Comparison of ENCODE assay signal across 18 mouse cellular contexts in genomic region chr13:13956686-13957085, GRCm38 (mm10). TPM values are rescaled to one million over a fixed set of nuclear protein-coding genes. Genes with fewer than 3 reads are reported as not detected.
A peak's percentile ranks its signal among the peaks of the same experiment; 100 is the strongest.
DNase-seq lines count a peak whose midpoint lies in the region; ATAC-seq and TF ChIP-seq lines count a peak whose summit lies in the region.
"Had no signal": no experiment of that assay in that cellular context is flagged by ENCODE, and none has a peak within 500 bp of the region (broad histone marks: within the 10 kb centered on the region; RNA-seq: fewer than 3 reads in every experiment).

No protein-coding gene starts in this region.

- peaks cover 16% of the 10 kb centered on the region for H3K4me1 ChIP-seq in kidney, embryonic 16.5 days (ENCODE audit: insufficient read depth, low read length)
- peaks cover 16% of the 10 kb centered on the region for H3K4me1 ChIP-seq in neural tube, embryonic 15.5 days
- H3K4me1 ChIP-seq in liver, embryonic 11.5 days (replicated peaks; ENCODE audit: control insufficient read depth, insufficient read depth, low read length): peaks cover 12% of the 10 kb centered on the region
- H3K4me1 ChIP-seq in liver, postnatal 0 days (ENCODE audit: insufficient read depth): peaks cover 30% of the 10 kb centered on the region

- DNase-seq in kidney, adult 11 months: peak; percentile 12
- no peak for DNase-seq in neural tube, embryonic 10.5 days (ENCODE audit: extremely low spot score, low spot score)
- no peak for DNase-seq in liver, embryonic 11.5 days (ENCODE audit: low spot score)
- no peak for DNase-seq in liver, postnatal 0 days
- no peak for DNase-seq in B cell, adult 2 months
- no peak for DNase-seq in adrenal gland, adult 18-20 months (ENCODE audit: low spot score in 2 of 2)
- DNase-seq: adrenal gland, adult 8-10 months; cerebellum, adult 8-10 months; gastrocnemius, postnatal 10 days; heart, adult 11 months; heart, postnatal 10 days had no signal

- H3K27me3 ChIP-seq in kidney, embryonic 16.5 days (ENCODE audit: insufficient read depth, low read length): no peaks in the 10 kb centered on the region
- no peaks in the 10 kb centered on the region for H3K27me3 ChIP-seq in neural tube, embryonic 15.5 days (replicated peaks)
- no peaks in the 10 kb centered on the region for H3K27me3 ChIP-seq in liver, embryonic 11.5 days (replicated peaks; ENCODE audit: control insufficient read depth, insufficient read depth, low read length)
- H3K27me3 ChIP-seq in liver, postnatal 0 days (ENCODE audit: insufficient read depth, low read length): no peaks in the 10 kb centered on the region
- H3K27me3 ChIP-seq: forebrain, embryonic 15.5 days; limb, embryonic 13.5 days had no signal

- ATAC-seq in kidney, embryonic 16.5 days (ENCODE audit: low FRiP score, low TSS enrichment): no peak
- no peak for ATAC-seq in neural tube, embryonic 15.5 days (ENCODE audit: low FRiP score)
- no peak for ATAC-seq in liver, embryonic 11.5 days (replicated peaks; ENCODE audit: low FRiP score)
- ATAC-seq in liver, postnatal 0 days: no peak
- ATAC-seq: forebrain, embryonic 15.5 days; intestine, postnatal 0 days had no signal

- H3K9ac ChIP-seq in kidney, embryonic 16.5 days (replicated peaks; ENCODE audit: low read length): no peak overlapping the region
- H3K9ac ChIP-seq in neural tube, embryonic 15.5 days (replicated peaks): 0 out of 2 replicates have a peak overlapping the region, but pooled peaks have one; percentile 23
- H3K9ac ChIP-seq in liver, embryonic 11.5 days (ENCODE audit: low read depth, low read length): no peak overlapping the region
- H3K9ac ChIP-seq in liver, postnatal 0 days (replicated peaks): no peak overlapping the region
- H3K9ac ChIP-seq: forebrain, embryonic 15.5 days; limb, embryonic 13.5 days had no signal

- H3K27ac ChIP-seq in kidney, embryonic 16.5 days (ENCODE audit: low read length): no peak overlapping the region
- H3K27ac ChIP-seq in neural tube, embryonic 15.5 days (replicated peaks): no peak overlapping the region
- H3K27ac ChIP-seq in liver, embryonic 11.5 days (ENCODE audit: low read depth, low read length): no peak overlapping the region
- 0 out of 2 replicates have a peak overlapping the region, but pooled peaks have one; percentile 30 for H3K27ac ChIP-seq in liver, postnatal 0 days (ENCODE audit: low read depth)
- H3K27ac ChIP-seq: forebrain, embryonic 15.5 days; limb, embryonic 13.5 days; midbrain, embryonic 10.5 days had no signal

- no peak overlapping the region for H3K4me3 ChIP-seq in kidney, embryonic 16.5 days (ENCODE audit: low read length)
- H3K4me3 ChIP-seq in neural tube, embryonic 15.5 days (replicated peaks): no peak overlapping the region
- no peak overlapping the region for H3K4me3 ChIP-seq in liver, embryonic 11.5 days (ENCODE audit: low read depth, low read length)
- no peak overlapping the region for H3K4me3 ChIP-seq in liver, postnatal 0 days (ENCODE audit: low read depth, low read length)
- H3K4me3 ChIP-seq: forebrain, embryonic 15.5 days; limb, embryonic 13.5 days; midbrain, embryonic 10.5 days had no signal

- TF ChIP-seq CTCF in liver, postnatal 0 days (IDR thresholded peaks at IDR 0.05; ENCODE audit: low read depth): no peak

- no peaks in the 10 kb centered on the region for H3K9me3 ChIP-seq in kidney, embryonic 16.5 days (ENCODE audit: low read length)
- no peaks in the 10 kb centered on the region for H3K9me3 ChIP-seq in neural tube, embryonic 15.5 days (replicated peaks)
- no peaks in the 10 kb centered on the region for H3K9me3 ChIP-seq in liver, embryonic 11.5 days (ENCODE audit: control insufficient read depth, low read length)
- no peaks in the 10 kb centered on the region for H3K9me3 ChIP-seq in liver, postnatal 0 days (ENCODE audit: low read length)
- H3K9me3 ChIP-seq: forebrain, embryonic 15.5 days; limb, embryonic 13.5 days; midbrain, embryonic 10.5 days had no signal

- no peaks in the 10 kb centered on the region for H3K36me3 ChIP-seq in kidney, embryonic 16.5 days (ENCODE audit: insufficient read depth, low read length)
- no peaks in the 10 kb centered on the region for H3K36me3 ChIP-seq in neural tube, embryonic 15.5 days
- H3K36me3 ChIP-seq in liver, embryonic 11.5 days (ENCODE audit: control insufficient read depth, insufficient read depth, low read length): no peaks in the 10 kb centered on the region; the same call in 1 of the 2 replicates
- no peaks in the 10 kb centered on the region for H3K36me3 ChIP-seq in liver, postnatal 0 days (replicated peaks; ENCODE audit: insufficient read depth, low read length)
- H3K36me3 ChIP-seq: forebrain, embryonic 15.5 days had no signal

- no peak overlapping the region for H3K4me2 ChIP-seq in kidney, embryonic 16.5 days (replicated peaks; ENCODE audit: low read depth, low read length)
- H3K4me2 ChIP-seq in neural tube, embryonic 15.5 days: no peak overlapping the region
- peak overlapping the region; percentile 87 for H3K4me2 ChIP-seq in liver, embryonic 11.5 days
- H3K4me2 ChIP-seq in liver, postnatal 0 days (ENCODE audit: low read depth, low read length): peak overlapping the region; percentile 38
- H3K4me2 ChIP-seq: forebrain, embryonic 15.5 days; heart, embryonic 11.5 days had no signal

- no peak for TF ChIP-seq EP300 in liver, postnatal 0 days (IDR thresholded peaks at IDR 0.05; ENCODE audit: low read depth)

- WGBS in kidney, embryonic 16.5 days: 75% methylated on average over 4 of the region's 4 CpGs
- WGBS in neural tube, embryonic 15.5 days: 85% methylated on average over 4 of the region's 4 CpGs
- WGBS in liver, embryonic 11.5 days: 80% methylated on average over 4 of the region's 4 CpGs
- 55% methylated on average over 4 of the region's 4 CpGs for WGBS in liver, postnatal 0 days (ENCODE audit: insufficient replicate concordance)

RNA-seq across cellular contexts. Expression of gene B3galnt2, which starts 2.4 kb away (rescaled TPM):
- 39.8 and 46.3 TPM in 2 replicates for polyA plus RNA-seq in kidney, embryonic 16.5 days (2015; fragmentation: Nextera tagmentation; extraction: Ambion mirVana)
- polyA plus RNA-seq in neural tube, embryonic 15.5 days (2015; fragmentation: Nextera tagmentation; extraction: Ambion mirVana): 17.0 and 20.1 TPM in 2 replicates
- polyA plus RNA-seq in liver, embryonic 11.5 days (2014; fragmentation: Nextera tagmentation; extraction: Ambion mirVana): 62.7 and 66.8 TPM in 2 replicates
- polyA plus RNA-seq in liver, postnatal 0 days (2015; fragmentation: Nextera tagmentation; extraction: Ambion mirVana): 8.1 and 9.7 TPM in 2 replicates
- total RNA-seq in adrenal gland, adult 18-20 months (2021): 10 to 100 TPM; 19.8 to 22.2 TPM

Comparison
In these comparisons a context has a peak if more than half of its experiments do, and no peak if none do; other contexts are left out.
1. H3K4me2 ChIP-seq: peak in liver, embryonic 11.5 days (single experiment) and liver, postnatal 0 days (single experiment); none in kidney, embryonic 16.5 days (single experiment) and neural tube, embryonic 15.5 days (single experiment).